Comparison of ENCODE assay signal across 7 mouse cellular contexts in genomic region chr2:114853715-114854530, GRCm38 (mm10).
DNase-seq lines count a peak whose midpoint lies in the region; TF ChIP-seq lines count a peak whose summit lies in the region.

No protein-coding gene starts in this region.

- H3K27me3 ChIP-seq in midbrain, embryonic 10.5 days (ENCODE audit: low read depth, poor library complexity, severe bottlenecking), result no peaks in the 10 kb centered on the region
- H3K27me3 ChIP-seq in splenic B cell, adult 2 months (ENCODE audit: control insufficient read depth, insufficient read depth, low read length, poor library complexity, severe bottlenecking), result no peaks in the 10 kb centered on the region

- H3K4me1 ChIP-seq in midbrain, embryonic 10.5 days, result no peaks in the 10 kb centered on the region

- peak overlapping the region; percentile 30 for H3K4me3 ChIP-seq in left cerebral cortex, adult 2 months
- no peak overlapping the region for H3K4me3 ChIP-seq in midbrain, embryonic 10.5 days

- intact Hi-C loops in left cerebral cortex, adult 2 months (cut with DNase I), result loop anchor here (2.0 to 10.0 kb wide), 7 partner anchors 413 to 1968 kb away; no protein-coding TSS in a partner anchor

- no peak overlapping the region for H3K27ac ChIP-seq in left cerebral cortex, adult 2 months
- no peak overlapping the region for H3K27ac ChIP-seq in midbrain, embryonic 10.5 days (replicated peaks)

- H3K9me3 ChIP-seq in midbrain, embryonic 10.5 days (replicated peaks), result no peaks in the 10 kb centered on the region

- 45% methylated on average over 13 of the region's 13 CpGs for WGBS in midbrain, embryonic 10.5 days

- peak; percentile 89 for TF ChIP-seq CTCF in left cerebral cortex, adult 2 months (IDR thresholded peaks at IDR 0.05)

- DNase-seq in adrenal gland, adult (ENCODE audit: inconsistent age in 2 of 2, low spot score in 1 of 2), result peak; percentile 79 to 92
- peak; percentile 90 to 94 for DNase-seq in cerebellum, postnatal 10 days
- peak; percentile 43 to 82 for DNase-seq in frontal cortex, postnatal 14 days (ENCODE audit: low spot score in 2 of 2)
- DNase-seq in induced T-regulatory cell, adult 2 months (ENCODE audit: low read depth), result peak; percentile 10
- DNase-seq in left cerebral cortex, adult 2 months (ENCODE audit: extremely low spot score in 1 of 2, low spot score in 2 of 2), result peak; percentile 81 to 83
- DNase-seq in midbrain, embryonic 10.5 days (ENCODE audit: low spot score), result peak; percentile 73
- peak; percentile 2 for DNase-seq in splenic B cell, adult 2 months (ENCODE audit: low read depth, low spot score)

- H3K36me3 ChIP-seq in midbrain, embryonic 10.5 days, result no peaks in the 10 kb centered on the region
- no peaks in the 10 kb centered on the region for H3K36me3 ChIP-seq in splenic B cell, adult 2 months (ENCODE audit: control insufficient read depth, insufficient read depth, low read length, poor library complexity, severe bottlenecking)

Comparison
In these comparisons a context has a peak if more than half of its experiments do, and no peak if none do; other contexts are left out.
1. DNase-seq: peak in every context shown above with its lines; median percentile 92 in cerebellum, postnatal 10 days; 86 in adrenal gland, adult; 82 in left cerebral cortex, adult 2 months; 73 in midbrain, embryonic 10.5 days; 62 in frontal cortex, postnatal 14 days; 10 in induced T-regulatory cell, adult 2 months; 2 in splenic B cell, adult 2 months.